Mouse (Mus musculus) cerebellum, adult 2 months (tissue): Measurements from ENCODE around the gene Cltb. TPM values are rescaled to one million over a fixed set of nuclear protein-coding genes. Genes with fewer than 3 reads are reported as not detected.

Experiments
- DNase-seq, 2 experiments: peaks; one replicate each; pipeline ENCODE4 v3.0.0; 2021
- H3K27ac ChIP-seq: fragments of 200-500 bp; 2 replicates; pipeline ENCODE4 v1.5.1; 2012; ENCODE audit warnings: low read length, control low read depth, inconsistent platforms; ENCODE audit not compliant: insufficient read depth
- H3K27me3 ChIP-seq: fragments of 200-500 bp; 2 replicates; pipeline ENCODE4 v1.6.1; 2012; ENCODE audit warnings: inconsistent platforms, mild to moderate bottlenecking, low read length, moderate library complexity; ENCODE audit not compliant: control insufficient read depth, insufficient read depth
- H3K4me1 ChIP-seq: fragments of 200-500 bp; 2 replicates; pipeline ENCODE4 v1.6.1; 2011; ENCODE audit warnings: low read length; ENCODE audit not compliant: control insufficient read depth, insufficient read depth
- H3K4me3 ChIP-seq: fragments of 200-500 bp; replicated peaks from 2 replicates; pipeline ENCODE3; 2011; ENCODE audit warnings: mild to moderate bottlenecking, low read depth, low read length, control low read depth; ENCODE audit not compliant: insufficient read depth
- CTCF ChIP-seq: fragments of 200-500 bp; IDR thresholded peaks from 2 replicates; pipeline ENCODE4 v1.5.1; 2011; ENCODE audit warnings: low read depth, mild to moderate bottlenecking, control low read depth, low read length, moderate library complexity, borderline replicate concordance; ENCODE audit not compliant: insufficient read depth
- POLR2A ChIP-seq: fragments of 200-500 bp; IDR thresholded peaks from 2 replicates; pipeline ENCODE4 v1.6.1; 2011; ENCODE audit warnings: low read length, control low read depth, borderline replicate concordance; ENCODE audit not compliant: insufficient read depth
- WGBS: fragments of 180-500 bp; shearing (Covaris S2); methylation state at CpG from one replicate; pipeline ENCODE4 v1.1.7; 2018; 5-methylcytosine and 5-hydroxymethylcytosine counted together
- polyA plus RNA-seq: library from polyadenylated mRNA; depleted of rRNA; stranded (reverse); fragments of >200 nt; gene quantifications from 2 replicates; pipeline ENCODE4 v1.2.3, GENCODE M21; 2012

Gene Cltb
- polyA plus RNA-seq, 1 experiment, result 435 TPM

GRCm38 (mm10) chr13:54605426-54605825 is 5.7 kb downstream of the Cltb start:
- H3K4me1 ChIP-seq, result peaks cover 33% of the 10 kb centered on the region
- 0 out of 2 replicates have a peak overlapping the region, but pooled peaks have one; percentile 84 for H3K27ac ChIP-seq
- TF ChIP-seq POLR2A (no peak), CTCF (no peak)
- DNase-seq, result no peak
- no peak overlapping the region for H3K4me3 ChIP-seq
- 65% methylated on average over 5 of the region's 5 CpGs for WGBS
- no peaks in the 10 kb centered on the region for H3K27me3 ChIP-seq

GRCm38 (mm10) chr13:54604221-54604620 is 6.9 kb downstream of the Cltb start:
- no peak for TF ChIP-seq CTCF
- no peak for TF ChIP-seq POLR2A
- peaks cover 33% of the 10 kb centered on the region for H3K4me1 ChIP-seq
- no peak overlapping the region for H3K4me3 ChIP-seq
- H3K27ac ChIP-seq, result peak overlapping the region; percentile 84
- DNase-seq, result no peak
- WGBS, result 50% methylated on average over 4 of the region's 4 CpGs
- H3K27me3 ChIP-seq, result no peaks in the 10 kb centered on the region

- peak overlapping the region; percentile 23; the same call in 1 of the 2 replicates for H3K27ac ChIP-seq
- peaks cover 35% of the 10 kb centered on the region for H3K4me1 ChIP-seq
- H3K4me3 ChIP-seq, result no peak overlapping the region
- no peaks in the 10 kb centered on the region for H3K27me3 ChIP-seq
- no peak for DNase-seq
- no peak for TF ChIP-seq CTCF
- TF ChIP-seq POLR2A, result no peak
Measured at GRCm38 (mm10) chr13:54603501-54603900, 7.6 kb downstream of the Cltb start.

GRCm38 (mm10) chr13:54602639-54603111 is 8.5 kb downstream of the Cltb start:
- Histone ChIP-seq H3K27ac (no peak overlapping the region), H3K27me3 (no peaks in the 10 kb centered on the region), H3K4me1 (peaks cover 38% of the 10 kb centered on the region), H3K4me3 (no peak overlapping the region)
- 38% methylated on average over 3 of the region's 3 CpGs for WGBS
- no peak for DNase-seq
- TF ChIP-seq CTCF, result no peak
- TF ChIP-seq POLR2A, result no peak

- Histone ChIP-seq H3K27me3 (no peaks in the 10 kb centered on the region), H3K27ac (0 out of 2 replicates have a peak overlapping the region, but pooled peaks have one; percentile 26), H3K4me3 (no peak overlapping the region), H3K4me1 (peaks cover 20% of the 10 kb centered on the region)
- peak; percentile 51 to 59 for DNase-seq
- WGBS, result 16% methylated on average over 12 of the region's 12 CpGs
- TF ChIP-seq CTCF (no peak), POLR2A (no peak)
Measured at GRCm38 (mm10) chr13:54598622-54599143, 12.5 kb downstream of the Cltb start.

GRCm38 (mm10) chr13:54596870-54597269 is 14.3 kb downstream of the Cltb start:
- H3K27ac ChIP-seq, result no peak overlapping the region
- no peak for DNase-seq
- TF ChIP-seq CTCF (no peak), POLR2A (no peak)
- no peaks in the 10 kb centered on the region for H3K27me3 ChIP-seq
- peaks cover 18% of the 10 kb centered on the region for H3K4me1 ChIP-seq
- 54% methylated on average over 5 of the region's 5 CpGs for WGBS
- H3K4me3 ChIP-seq, result no peak overlapping the region

- Histone ChIP-seq H3K4me3 (no peak overlapping the region), H3K4me1 (peaks cover 21% of the 10 kb centered on the region), H3K27ac (no peak overlapping the region), H3K27me3 (no peaks in the 10 kb centered on the region)
- no peak for DNase-seq
- 55% methylated on average over 8 of the region's 8 CpGs for WGBS
- no peak for TF ChIP-seq CTCF
- no peak for TF ChIP-seq POLR2A
Measured at GRCm38 (mm10) chr13:54596107-54596690, 14.9 kb downstream of the Cltb start.

GRCm38 (mm10) chr13:54593617-54594016 is 17.5 kb downstream of the Cltb start:
- no peak for TF ChIP-seq CTCF
- no peak for TF ChIP-seq POLR2A
- Histone ChIP-seq H3K27ac (no peak overlapping the region), H3K4me3 (no peak overlapping the region), H3K4me1 (peaks cover 14% of the 10 kb centered on the region), H3K27me3 (no peaks in the 10 kb centered on the region)
- WGBS, result 79% methylated on average over 11 of the region's 11 CpGs
- no peak for DNase-seq
